Mouse (Mus musculus) layer of hippocampus, adult 9-11 months (tissue): ENCODE measurements around the gene Mrpl40.

Source experiments
- DNase-seq: peaks from one replicate; pipeline ENCODE4 v3.0.0; 2022

The Mrpl40 gene

GRCm38 (mm10) chr16:18822925-18823324, 53.7 kb downstream of the Mrpl40 start:
- DNase-seq = peak; percentile 72

GRCm38 (mm10) chr16:18822356-18822755, 54.3 kb downstream of the Mrpl40 start:
- no peak for DNase-seq
